Mouse (Mus musculus) adrenal gland, postnatal 25 days (tissue): Measurements from ENCODE around the gene 4930519P11Rik. TPM values are rescaled to one million over a fixed set of nuclear protein-coding genes. Genes with fewer than 3 reads are reported as not detected.

ENCODE experiments used
- DNase-seq: peaks from one replicate; pipeline ENCODE4 v3.0.0; 2021; ENCODE audit warnings: mixed read lengths
- total RNA-seq: library from RNA; stranded (reverse); gene quantifications from 2 replicates; pipeline ENCODE4 v1.2.3, GENCODE M21; 2021

The 4930519P11Rik gene
- total RNA-seq, 1 experiment from 2014 or later, result 1.2 TPM

- no peak for DNase-seq
Measured at GRCm38 (mm10) chr2:154583906-154584872, 29.0 kb downstream of the 4930519P11Rik start.

- no peak for DNase-seq
Measured at GRCm38 (mm10) chr2:154581421-154581820, 31.8 kb downstream of the 4930519P11Rik start.

- DNase-seq, result no peak
Measured at GRCm38 (mm10) chr2:154580586-154580985, 32.7 kb downstream of the 4930519P11Rik start.

GRCm38 (mm10) chr2:154577744-154578067, 35.5 kb downstream of the 4930519P11Rik start:
- no peak for DNase-seq

GRCm38 (mm10) chr2:154576876-154577743, 36.1 kb downstream of the 4930519P11Rik start:
- no peak for DNase-seq

- no peak for DNase-seq
Measured at GRCm38 (mm10) chr2:154574271-154574670, 39.0 kb downstream of the 4930519P11Rik start.

GRCm38 (mm10) chr2:154572996-154573395, 40.2 kb downstream of the 4930519P11Rik start:
- DNase-seq, result no peak

- no peak for DNase-seq
Measured at GRCm38 (mm10) chr2:154571976-154572375, 41.3 kb downstream of the 4930519P11Rik start.

- no peak for DNase-seq
Measured at GRCm38 (mm10) chr2:154571266-154571665, 42.0 kb downstream of the 4930519P11Rik start.

- DNase-seq, result no peak
Measured at GRCm38 (mm10) chr2:154570666-154571065, 42.6 kb downstream of the 4930519P11Rik start.

- peak; percentile 98 for DNase-seq
Measured at GRCm38 (mm10) chr2:154569836-154570286, 43.4 kb downstream of the 4930519P11Rik start, which contains the start of gene E2f1. Gene E2f1 (minus strand): TSS chr2:154569892.

GRCm38 (mm10) chr2:154569071-154569748, 44.0 kb downstream of the 4930519P11Rik start:
- peak; percentile 80 for DNase-seq

GRCm38 (mm10) chr2:154568329-154569070, 44.7 kb downstream of the 4930519P11Rik start:
- no peak for DNase-seq

- no peak for DNase-seq
Measured at GRCm38 (mm10) chr2:154567766-154568165, 45.5 kb downstream of the 4930519P11Rik start.

GRCm38 (mm10) chr2:154566641-154567040, 46.6 kb downstream of the 4930519P11Rik start:
- DNase-seq, result no peak

- DNase-seq, result no peak
Measured at GRCm38 (mm10) chr2:154565562-154565961, 47.7 kb downstream of the 4930519P11Rik start.

- DNase-seq, result no peak
Measured at GRCm38 (mm10) chr2:154563612-154564170, 49.5 kb downstream of the 4930519P11Rik start.
